Mouse (Mus musculus) liver, embryonic 12.5 days (tissue): ENCODE measurements at regions not wholly inside any gene's neighbourhood (a gene's known extent, or its start where the extent isn't known, plus 50 kb on each side); places are given as distances from the start of the nearest gene placed in this dataset.

Experiments used
- ATAC-seq: fragments of 200-750 bp; cut with Nextera tagmentation; 2 replicates; pipeline ENCODE4 v1.8.0; 2017; ENCODE audit warnings: moderate number of reproducible peaks, mild to moderate bottlenecking, moderate library complexity
- H3K27ac ChIP-seq: fragments of 300-500 bp; sonication (generic); 2 replicates; pipeline ENCODE4 v1.5.1; 2016; ENCODE audit warnings: mild to moderate bottlenecking
- H3K27me3 ChIP-seq: fragments of 300-500 bp; sonication (generic); replicated peaks from 2 replicates; pipeline ENCODE4 v1.6.1; 2016; ENCODE audit warnings: mild to moderate bottlenecking, moderate library complexity
- H3K36me3 ChIP-seq: fragments of 300-500 bp; sonication (generic); 2 replicates; pipeline ENCODE4 v1.6.1; 2016; ENCODE audit warnings: mild to moderate bottlenecking, moderate library complexity
- H3K4me1 ChIP-seq: fragments of 300-500 bp; sonication (generic); 2 replicates; pipeline ENCODE4 v1.6.1; 2016
- H3K4me2 ChIP-seq: fragments of 300-500 bp; sonication (generic); 2 replicates; pipeline ENCODE4 v1.6.1; 2016; ENCODE audit warnings: mild to moderate bottlenecking, moderate library complexity
- H3K4me3 ChIP-seq: fragments of 300-500 bp; sonication (generic); 2 replicates; pipeline ENCODE4 v1.5.1; 2016; ENCODE audit warnings: mild to moderate bottlenecking, moderate library complexity
- H3K9ac ChIP-seq: fragments of 300-500 bp; sonication (generic); 2 replicates; pipeline ENCODE4 v1.6.1; 2016; ENCODE audit warnings: mild to moderate bottlenecking, moderate library complexity
- H3K9me3 ChIP-seq: fragments of 300-500 bp; sonication (generic); replicated peaks from 2 replicates; pipeline ENCODE4 v1.6.1; 2016; ENCODE audit warnings: mild to moderate bottlenecking, moderate library complexity
- WGBS: fragments of 180-500 bp; shearing (Covaris S2); methylation state at CpG from one replicate; pipeline ENCODE4 v1.1.7; 2016; ENCODE audit not compliant: insufficient replicate concordance; 5-methylcytosine and 5-hydroxymethylcytosine counted together

DNA sequence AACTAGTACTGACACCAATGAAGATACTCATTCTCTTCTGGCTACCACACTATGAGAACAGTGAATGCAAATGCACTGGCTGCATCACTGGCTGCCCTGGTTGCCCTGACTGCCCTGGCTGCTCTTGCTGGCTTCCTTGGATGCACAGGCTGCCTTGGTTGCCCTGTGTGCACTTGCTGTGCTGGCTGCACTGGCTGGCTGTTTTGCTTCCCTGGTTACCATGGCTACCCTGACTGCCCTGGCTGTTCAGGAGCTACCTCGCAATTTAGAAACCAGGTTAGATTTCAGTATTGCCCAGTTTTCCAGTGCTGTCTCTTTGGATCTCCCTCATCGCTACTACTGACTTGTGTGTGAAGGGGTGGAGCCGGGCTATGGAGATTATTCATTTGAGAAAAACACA lies 175.7 kb downstream of the Fat4 start:
- Histone ChIP-seq H3K27me3 (no peaks in the 10 kb centered on the region), H3K4me1 (no peaks in the 10 kb centered on the region), H3K9ac (no peak overlapping the region), H3K4me3 (no peak overlapping the region), H3K36me3 (no peaks in the 10 kb centered on the region), H3K27ac (no peak overlapping the region), H3K4me2 (no peak overlapping the region), H3K9me3 (no peaks in the 10 kb centered on the region)
- no peak for ATAC-seq
- WGBS = 71% methylated on average over 3 of the region's 3 CpGs

DNA sequence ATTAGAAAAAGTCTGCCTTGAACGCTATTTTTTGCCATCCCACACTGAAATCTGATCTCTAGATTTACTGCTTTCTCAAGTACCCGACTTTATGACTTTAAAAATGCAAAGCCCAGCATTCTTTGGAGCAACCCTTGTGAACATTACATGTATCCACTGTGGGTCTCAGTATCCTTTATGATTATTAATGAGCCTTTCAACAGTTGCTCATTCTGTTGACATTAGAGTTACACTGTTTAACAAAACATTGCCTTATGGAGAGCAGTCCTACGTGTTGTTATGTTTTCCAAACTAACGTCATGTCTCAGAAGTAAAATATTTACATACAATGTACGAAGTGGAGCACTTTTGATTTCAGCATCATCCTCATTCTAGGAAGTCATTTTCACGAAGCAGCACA lies 178.7 kb downstream of the Fat4 start:
- Histone ChIP-seq H3K27me3 (no peaks in the 10 kb centered on the region), H3K4me2 (no peak overlapping the region), H3K9me3 (no peaks in the 10 kb centered on the region), H3K36me3 (no peaks in the 10 kb centered on the region), H3K4me1 (no peaks in the 10 kb centered on the region), H3K27ac (no peak overlapping the region), H3K9ac (no peak overlapping the region), H3K4me3 (no peak overlapping the region)
- ATAC-seq = no peak
- 66% methylated on average over 6 of the region's 6 CpGs for WGBS

DNA sequence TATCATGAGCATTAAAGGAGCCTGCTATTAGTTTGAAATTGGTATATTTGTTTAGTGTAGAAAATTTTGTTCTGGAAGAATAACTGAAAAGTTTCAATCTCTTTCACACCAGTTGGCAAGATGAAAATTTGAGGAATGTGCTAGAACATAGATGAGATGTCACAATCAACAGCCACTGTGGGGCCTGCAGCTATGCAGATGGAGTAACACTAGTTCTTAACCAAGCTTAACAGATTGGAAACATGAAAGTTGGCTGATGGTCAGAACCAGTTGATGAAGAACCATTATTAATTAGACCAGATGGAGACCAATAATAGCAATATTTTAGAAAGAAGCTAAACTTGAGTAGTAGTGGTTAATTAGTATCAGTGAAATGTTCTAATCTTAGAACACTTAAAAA lies 182.3 kb downstream of the Fat4 start:
- no peak for ATAC-seq
- H3K27ac ChIP-seq = no peak overlapping the region
- no peak overlapping the region for H3K4me3 ChIP-seq

DNA sequence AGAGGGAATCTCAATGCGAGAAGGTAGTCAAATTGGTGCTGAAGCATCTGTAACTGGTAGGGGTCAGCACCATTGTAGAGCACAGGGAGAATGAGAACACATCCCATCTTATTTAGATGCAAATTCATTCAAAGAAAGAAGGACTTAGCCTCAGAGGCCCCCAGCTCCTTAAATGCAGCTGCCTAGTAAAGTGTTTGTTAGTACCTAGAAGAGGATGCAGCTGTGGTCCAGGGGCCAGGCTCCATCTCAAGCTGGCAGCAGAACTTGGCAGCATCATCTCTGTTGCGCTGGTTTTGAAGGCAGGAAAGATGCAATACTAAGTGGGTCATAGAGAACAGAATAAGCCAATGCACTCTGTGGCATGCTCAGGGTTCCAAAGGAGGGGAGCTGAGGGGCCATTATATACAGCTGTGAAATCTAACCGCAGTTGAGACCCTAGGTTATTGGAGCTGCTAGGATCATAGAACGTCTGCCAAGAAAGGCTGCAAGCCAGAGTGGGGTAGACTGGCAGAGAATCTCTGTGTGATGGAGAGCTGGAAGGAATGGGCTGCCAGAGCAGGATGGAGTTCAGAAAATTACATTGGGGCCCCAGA lies 196.0 kb downstream of the Fat4 start:
- no peak overlapping the region for H3K9ac ChIP-seq
- ATAC-seq = no peak
- H3K27ac ChIP-seq = no peak overlapping the region
- no peaks in the 10 kb centered on the region for H3K9me3 ChIP-seq
- H3K4me1 ChIP-seq = no peaks in the 10 kb centered on the region
- H3K36me3 ChIP-seq = no peaks in the 10 kb centered on the region
- H3K4me3 ChIP-seq = no peak overlapping the region
- WGBS = 70% methylated on average over 4 of the region's 4 CpGs
- H3K4me2 ChIP-seq = no peak overlapping the region
- no peaks in the 10 kb centered on the region for H3K27me3 ChIP-seq

More for the DNA sequence above, 182.3 kb downstream of the Fat4 start:
- H3K4me2 ChIP-seq = no peak overlapping the region
- H3K4me1 ChIP-seq = no peaks in the 10 kb centered on the region
- H3K9ac ChIP-seq = no peak overlapping the region
- no peaks in the 10 kb centered on the region for H3K36me3 ChIP-seq
- H3K27me3 ChIP-seq = no peaks in the 10 kb centered on the region
- H3K9me3 ChIP-seq = no peaks in the 10 kb centered on the region

DNA sequence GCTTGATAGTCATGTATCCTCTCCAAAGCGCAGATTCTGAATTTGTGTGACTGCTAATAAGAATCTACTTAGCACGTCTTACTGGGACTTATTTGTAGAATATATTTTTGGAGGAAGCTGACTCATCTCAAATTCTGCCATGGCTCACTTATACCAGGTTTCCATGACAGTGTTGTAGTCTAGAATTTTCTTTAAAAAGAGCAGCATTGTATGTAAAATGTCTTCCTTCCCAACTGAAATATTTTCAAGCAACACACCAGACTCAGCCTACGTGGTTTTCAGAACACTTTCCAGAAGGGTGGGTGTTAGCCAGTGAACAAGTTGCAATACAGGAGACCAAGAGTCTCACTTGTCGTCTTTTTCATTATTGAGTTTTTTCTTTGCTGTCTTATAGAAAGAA lies 202.2 kb downstream of the Fat4 start:
- ATAC-seq = no peak
- H3K9ac ChIP-seq = no peak overlapping the region
- H3K27me3 ChIP-seq = no peaks in the 10 kb centered on the region
- no peak overlapping the region for H3K4me2 ChIP-seq
- no peaks in the 10 kb centered on the region for H3K36me3 ChIP-seq
- H3K27ac ChIP-seq = no peak overlapping the region
- WGBS = 70% methylated on average over 4 of the region's 4 CpGs
- no peak overlapping the region for H3K4me3 ChIP-seq
- H3K4me1 ChIP-seq = no peaks in the 10 kb centered on the region
- H3K9me3 ChIP-seq = no peaks in the 10 kb centered on the region

DNA sequence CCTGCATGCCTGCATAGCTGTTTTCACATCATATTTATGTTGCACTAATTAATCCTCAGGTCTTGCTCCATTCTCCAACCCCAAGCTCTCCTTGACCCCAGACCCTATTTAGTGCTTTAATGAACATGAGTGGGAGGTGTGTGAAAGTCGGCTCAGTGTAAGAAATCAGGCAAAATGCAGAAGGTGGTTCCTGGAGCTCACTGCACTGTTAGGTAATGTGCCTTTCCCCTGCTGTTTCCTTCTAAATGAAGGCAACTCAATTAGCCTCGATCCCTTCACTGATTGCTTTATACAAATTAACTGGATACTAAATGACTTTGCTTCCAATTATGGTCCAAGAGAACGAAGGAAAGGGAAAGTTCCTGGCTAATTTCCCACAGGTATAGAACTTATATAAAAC lies 215.6 kb downstream of the Fat4 start:
- no peaks in the 10 kb centered on the region for H3K36me3 ChIP-seq
- H3K27ac ChIP-seq = no peak overlapping the region
- no peaks in the 10 kb centered on the region for H3K27me3 ChIP-seq
- H3K4me3 ChIP-seq = no peak overlapping the region
- 47% methylated on average over 3 of the region's 3 CpGs for WGBS
- no peaks in the 10 kb centered on the region for H3K9me3 ChIP-seq
- no peak overlapping the region for H3K4me2 ChIP-seq
- H3K9ac ChIP-seq = no peak overlapping the region
- no peaks in the 10 kb centered on the region for H3K4me1 ChIP-seq
- ATAC-seq = no peak

DNA sequence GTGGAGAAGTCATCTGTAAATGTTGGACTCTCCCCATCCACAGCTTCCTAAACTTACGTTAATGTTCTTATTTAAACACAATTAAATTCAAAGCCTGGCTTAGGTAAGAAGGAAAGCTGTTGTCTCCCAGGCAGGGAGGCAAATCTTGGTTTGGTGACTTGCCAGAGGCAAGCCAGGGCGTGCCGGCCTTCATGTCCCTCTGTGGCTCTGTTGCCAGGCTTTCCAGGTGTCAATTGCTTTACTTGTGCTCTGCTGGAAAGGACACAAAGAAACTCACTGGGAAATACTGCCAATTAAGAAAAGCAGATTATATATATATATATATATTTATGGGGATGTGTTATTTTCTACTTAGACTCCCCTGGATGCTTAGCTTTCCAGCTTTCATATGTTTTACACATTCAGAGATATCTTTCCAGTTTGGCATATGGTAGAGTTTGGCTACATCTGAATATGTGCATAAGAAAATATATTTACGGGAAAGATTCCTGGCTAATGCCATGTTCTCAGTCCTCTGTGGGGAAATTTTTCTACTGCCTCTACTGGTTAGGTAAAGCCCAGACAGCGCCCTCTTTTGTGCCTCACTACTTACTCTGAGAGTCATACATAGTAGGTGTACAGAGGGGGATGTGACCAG lies 223.1 kb downstream of the Fat4 start:
- Histone ChIP-seq H3K27me3 (no peaks in the 10 kb centered on the region), H3K4me1 (no peaks in the 10 kb centered on the region), H3K4me3 (no peak overlapping the region), H3K27ac (no peak overlapping the region), H3K9ac (no peak overlapping the region), H3K9me3 (no peaks in the 10 kb centered on the region), H3K36me3 (no peaks in the 10 kb centered on the region), H3K4me2 (no peak overlapping the region)
- WGBS = 72% methylated on average over 5 of the region's 5 CpGs
- ATAC-seq = no peak

DNA sequence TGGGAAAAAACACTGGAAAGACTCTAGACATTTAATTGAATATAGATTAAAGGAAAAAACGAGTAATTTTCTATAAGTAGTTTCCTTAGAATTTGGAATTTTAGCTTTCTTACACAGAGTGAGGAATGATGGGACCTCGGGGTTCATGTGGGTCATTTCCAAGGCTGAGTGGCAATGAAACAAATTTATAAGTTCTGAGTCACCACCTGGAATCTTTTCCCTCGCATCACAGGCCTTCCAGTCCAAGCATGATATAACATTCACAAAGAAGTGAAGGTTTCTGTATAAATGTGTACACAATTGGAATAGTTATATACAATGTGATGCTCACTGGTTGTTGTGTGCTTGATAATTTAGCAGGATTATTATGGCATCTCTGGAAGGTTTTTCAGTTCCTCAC lies 227.3 kb downstream of the Fat4 start:
- ATAC-seq = no peak
- H3K9ac ChIP-seq = no peak overlapping the region
- H3K4me1 ChIP-seq = no peaks in the 10 kb centered on the region
- H3K36me3 ChIP-seq = no peaks in the 10 kb centered on the region
- H3K9me3 ChIP-seq = no peaks in the 10 kb centered on the region
- no peak overlapping the region for H3K4me3 ChIP-seq
- H3K4me2 ChIP-seq = no peak overlapping the region
- H3K27me3 ChIP-seq = no peaks in the 10 kb centered on the region
- 47% methylated on average over 3 of the region's 3 CpGs for WGBS
- no peak overlapping the region for H3K27ac ChIP-seq

DNA sequence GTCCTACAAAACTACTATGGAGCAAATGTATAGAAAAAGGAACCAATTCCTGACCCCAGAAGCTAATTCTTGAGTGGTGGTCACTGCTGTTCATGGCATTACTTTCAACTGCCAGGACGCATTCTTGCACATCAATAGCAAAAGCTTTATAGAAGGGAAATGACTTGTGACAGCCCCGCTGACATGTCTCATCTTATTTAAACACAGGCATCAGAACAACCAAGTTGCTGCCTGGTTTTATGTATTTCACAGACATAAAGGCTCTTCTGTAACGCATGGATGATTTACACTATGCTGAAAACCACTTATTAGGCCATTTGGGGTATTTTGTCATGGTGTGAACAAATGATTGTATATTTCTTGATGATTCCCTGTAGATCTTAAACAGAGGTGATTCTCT lies 228.1 kb downstream of the Fat4 start:
- Histone ChIP-seq H3K36me3 (no peaks in the 10 kb centered on the region), H3K4me3 (no peak overlapping the region), H3K27ac (no peak overlapping the region), H3K9ac (no peak overlapping the region), H3K9me3 (no peaks in the 10 kb centered on the region), H3K27me3 (no peaks in the 10 kb centered on the region), H3K4me1 (no peaks in the 10 kb centered on the region), H3K4me2 (no peak overlapping the region)
- ATAC-seq = no peak
- WGBS = 62% methylated on average over 3 of the region's 3 CpGs

DNA sequence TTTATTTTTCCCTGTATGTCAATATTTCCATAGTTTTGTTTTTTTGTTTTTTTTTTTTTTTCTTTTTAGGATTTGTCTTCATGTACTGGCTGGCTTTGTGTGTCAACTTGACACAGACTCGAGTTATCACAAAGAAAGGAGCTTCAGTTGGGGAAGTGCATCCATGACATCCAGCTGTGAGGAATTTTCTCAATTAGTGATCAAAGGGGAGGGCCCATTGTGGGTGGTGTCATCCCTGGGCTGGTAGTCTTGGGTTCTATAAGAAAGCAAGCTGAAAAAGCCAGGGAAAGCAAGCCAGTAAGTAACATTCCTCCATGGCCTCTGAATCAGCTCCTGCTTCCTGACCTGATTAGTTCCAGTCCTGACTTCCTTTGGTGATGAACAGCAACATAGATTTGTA lies 228.7 kb downstream of the Fat4 start:
- no peak overlapping the region for H3K4me2 ChIP-seq
- WGBS = 53% methylated on average over 1 of the region's 1 CpGs
- H3K36me3 ChIP-seq = no peaks in the 10 kb centered on the region
- no peak overlapping the region for H3K4me3 ChIP-seq
- no peaks in the 10 kb centered on the region for H3K9me3 ChIP-seq
- no peaks in the 10 kb centered on the region for H3K4me1 ChIP-seq
- no peak overlapping the region for H3K27ac ChIP-seq
- ATAC-seq = no peak
- no peaks in the 10 kb centered on the region for H3K27me3 ChIP-seq
- H3K9ac ChIP-seq = no peak overlapping the region

DNA sequence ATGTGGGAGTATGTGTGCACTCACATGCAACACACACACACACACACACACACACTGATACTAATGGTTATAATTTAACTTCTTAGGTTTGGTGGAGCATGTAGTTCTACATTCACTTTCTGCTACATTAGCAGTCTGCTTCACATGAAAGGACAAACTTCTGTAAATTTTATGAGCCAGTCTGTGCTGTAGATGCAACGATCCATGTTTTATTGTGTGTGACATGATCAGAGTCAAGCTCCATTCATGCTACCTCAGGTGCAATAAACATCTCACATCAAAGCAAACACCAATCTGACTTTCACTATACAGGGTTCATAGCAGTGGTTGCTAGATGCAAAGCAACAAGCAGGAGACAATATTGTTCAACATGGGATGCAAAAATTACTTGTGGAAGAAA lies 235.5 kb downstream of the Fat4 start:
- Histone ChIP-seq H3K27ac (no peak overlapping the region), H3K27me3 (no peaks in the 10 kb centered on the region), H3K4me2 (no peak overlapping the region), H3K9me3 (no peaks in the 10 kb centered on the region), H3K4me1 (no peaks in the 10 kb centered on the region), H3K36me3 (no peaks in the 10 kb centered on the region), H3K9ac (no peak overlapping the region), H3K4me3 (no peak overlapping the region)
- ATAC-seq = no peak
- 63% methylated on average over 1 of the region's 1 CpGs for WGBS

DNA sequence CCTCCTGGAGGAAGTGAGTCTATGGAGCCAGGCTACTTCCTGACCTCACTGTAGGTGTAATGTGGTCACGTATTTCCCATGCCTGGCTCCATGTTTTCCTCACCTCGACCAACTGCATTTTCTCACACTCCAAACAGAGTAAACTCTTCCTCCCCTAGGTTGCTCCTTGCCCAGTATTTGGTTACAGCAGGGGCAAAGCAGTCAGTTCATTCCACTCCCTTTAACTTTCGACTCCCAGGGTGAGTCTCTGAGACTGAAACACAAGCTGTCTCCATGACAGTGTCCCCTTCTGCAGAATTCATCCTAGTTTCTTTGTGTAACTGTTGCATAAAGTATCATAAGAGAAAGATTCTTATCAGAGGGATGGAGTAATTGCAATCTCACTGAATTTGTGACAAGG lies 243.8 kb downstream of the Fat4 start:
- Histone ChIP-seq H3K9ac (no peak overlapping the region), H3K4me1 (no peaks in the 10 kb centered on the region), H3K4me3 (no peak overlapping the region), H3K36me3 (no peaks in the 10 kb centered on the region), H3K27ac (no peak overlapping the region), H3K4me2 (no peak overlapping the region), H3K27me3 (no peaks in the 10 kb centered on the region), H3K9me3 (no peaks in the 10 kb centered on the region)
- ATAC-seq = no peak
- 61% methylated on average over 3 of the region's 3 CpGs for WGBS

DNA sequence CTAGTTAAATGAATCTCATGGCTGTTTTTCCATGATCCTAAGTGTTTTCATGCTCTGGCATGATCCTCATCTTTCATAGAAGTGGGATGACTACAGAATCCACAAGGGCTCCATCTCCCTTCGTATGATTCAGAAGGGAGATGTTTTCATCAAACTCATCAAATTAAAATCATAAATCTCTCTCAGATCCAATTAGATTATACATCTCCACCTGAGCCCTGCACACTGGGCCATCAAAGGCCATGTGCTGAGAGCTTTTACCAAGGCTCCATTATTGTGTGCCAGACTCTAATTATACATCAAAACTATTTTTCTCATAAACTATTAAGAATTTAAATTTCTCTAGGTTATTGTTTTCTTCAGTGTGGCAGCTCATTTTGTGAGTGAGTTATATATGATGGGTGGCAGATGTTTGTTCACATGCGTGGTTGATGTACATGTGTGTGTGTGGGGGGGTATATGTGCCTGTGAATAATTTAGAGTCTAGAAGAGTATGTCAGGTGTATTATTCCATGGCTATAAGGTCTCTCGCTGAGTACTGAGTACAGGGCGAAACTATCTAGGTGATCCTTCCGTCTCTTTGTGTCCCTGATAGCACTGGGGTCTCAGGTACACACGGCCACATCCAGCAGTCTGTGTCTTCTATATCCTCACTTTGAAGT lies 278.4 kb downstream of the Fat4 start:
- whole genome bisulfite sequencing = 79% methylated on average over 6 of the region's 6 CpGs
- H3K36me3 ChIP-seq = no peaks in the 10 kb centered on the region
- no peak overlapping the region for H3K9ac ChIP-seq
- no peak for ATAC-seq
- no peak overlapping the region for H3K27ac ChIP-seq
- H3K4me3 ChIP-seq = no peak overlapping the region
- H3K4me1 ChIP-seq = no peaks in the 10 kb centered on the region
- no peaks in the 10 kb centered on the region for H3K9me3 ChIP-seq
- H3K4me2 ChIP-seq = no peak overlapping the region
- no peaks in the 10 kb centered on the region for H3K27me3 ChIP-seq
